Mouse (Mus musculus) retina, embryonic 14.5 days (tissue): Measurements from ENCODE around the gene Clpb.

Source experiments
- DNase-seq: peaks from one replicate; pipeline ENCODE4 v3.0.0-alpha.2; 2015; ENCODE audit warnings: low spot score

The Clpb gene

GRCm38 (mm10) chr7:101676033-101676761, 12.8 kb downstream of the Clpb start:
- no peak for DNase-seq

GRCm38 (mm10) chr7:101676762-101677308, 13.4 kb downstream of the Clpb start:
- DNase-seq = peak; percentile 52

- DNase-seq = peak; percentile 83
Observed at GRCm38 (mm10) chr7:101679591-101679990, 16.2 kb downstream of the Clpb start.

- no peak for DNase-seq
Observed at GRCm38 (mm10) chr7:101680961-101681360, 17.5 kb downstream of the Clpb start.

GRCm38 (mm10) chr7:101681565-101682071, 18.2 kb downstream of the Clpb start:
- no peak for DNase-seq

GRCm38 (mm10) chr7:101682886-101683285, 19.5 kb downstream of the Clpb start:
- DNase-seq = no peak

GRCm38 (mm10) chr7:101683976-101684630, 20.7 kb downstream of the Clpb start:
- peak; percentile 33 for DNase-seq

- no peak for DNase-seq
Observed at GRCm38 (mm10) chr7:101684671-101685070, 21.2 kb downstream of the Clpb start.

GRCm38 (mm10) chr7:101687144-101687543, 23.7 kb downstream of the Clpb start:
- DNase-seq = no peak

GRCm38 (mm10) chr7:101690471-101690870, 27.0 kb downstream of the Clpb start:
- peak; percentile 12 for DNase-seq

- no peak for DNase-seq
Observed at GRCm38 (mm10) chr7:101691863-101692262, 28.4 kb downstream of the Clpb start.

- DNase-seq = no peak
Observed at GRCm38 (mm10) chr7:101692446-101692845, 29.0 kb downstream of the Clpb start.

GRCm38 (mm10) chr7:101695483-101695882, 32.0 kb downstream of the Clpb start:
- DNase-seq = no peak

GRCm38 (mm10) chr7:101696931-101697723, 33.7 kb downstream of the Clpb start:
- DNase-seq = no peak

- DNase-seq = no peak
Observed at GRCm38 (mm10) chr7:101700296-101700695, 36.9 kb downstream of the Clpb start.

- no peak for DNase-seq
Observed at GRCm38 (mm10) chr7:101702706-101703105, 39.3 kb downstream of the Clpb start.

GRCm38 (mm10) chr7:101709586-101709985, 46.2 kb downstream of the Clpb start:
- DNase-seq = no peak

- DNase-seq = no peak
Observed at GRCm38 (mm10) chr7:101710236-101710635, 46.8 kb downstream of the Clpb start.

- no peak for DNase-seq
Observed at GRCm38 (mm10) chr7:101713828-101714400, 50.5 kb downstream of the Clpb start.

- no peak for DNase-seq
Observed at GRCm38 (mm10) chr7:101715041-101715551, 51.7 kb downstream of the Clpb start.

GRCm38 (mm10) chr7:101720356-101720755, 56.9 kb downstream of the Clpb start:
- no peak for DNase-seq

- peak; percentile 66 for DNase-seq
Observed at GRCm38 (mm10) chr7:101725081-101725480, 61.6 kb downstream of the Clpb start.
